Mouse (Mus musculus) heart, embryonic 15.5 days (tissue): ENCODE measurements around the gene Rnf224. TPM values are rescaled to one million over a fixed set of nuclear protein-coding genes. Genes with fewer than 3 reads are reported as not detected.
A peak's percentile ranks its signal among the peaks of the same experiment; 100 is the strongest.

ENCODE experiments used
- ATAC-seq: fragments of 200-750 bp; cut with Nextera tagmentation; replicated peaks from 2 replicates; pipeline ENCODE4 v1.8.0; 2017; ENCODE audit warnings: low read depth, moderate TSS enrichment; ENCODE audit not compliant: insufficient number of reproducible peaks, insufficient read depth, low FRiP score
- H3K27ac ChIP-seq: fragments of 300-500 bp; sonication (generic); 2 replicates; pipeline ENCODE4 v1.5.1; 2015; ENCODE audit warnings: mild to moderate bottlenecking, inconsistent platforms
- H3K27me3 ChIP-seq: fragments of 300-500 bp; sonication (generic); 2 replicates; pipeline ENCODE4 v1.6.1; 2015; ENCODE audit warnings: inconsistent platforms
- H3K36me3 ChIP-seq: fragments of 300-500 bp; sonication (generic); 2 replicates; pipeline ENCODE4 v1.6.1; 2015; ENCODE audit warnings: mild to moderate bottlenecking, inconsistent platforms
- H3K4me1 ChIP-seq: fragments of 300-500 bp; sonication (generic); replicated peaks from 2 replicates; pipeline ENCODE4 v1.6.1; 2015; ENCODE audit warnings: inconsistent platforms
- H3K4me2 ChIP-seq: fragments of 300-500 bp; sonication (generic); 2 replicates; pipeline ENCODE4 v1.6.1; 2015; ENCODE audit warnings: inconsistent platforms, mild to moderate bottlenecking, moderate library complexity
- H3K4me3 ChIP-seq: fragments of 300-500 bp; sonication (generic); 2 replicates; pipeline ENCODE4 v1.5.1; 2015; ENCODE audit warnings: mild to moderate bottlenecking, inconsistent platforms
- H3K9ac ChIP-seq: fragments of 300-500 bp; sonication (generic); 2 replicates; pipeline ENCODE4 v1.6.1; 2015; ENCODE audit warnings: mild to moderate bottlenecking, inconsistent platforms
- H3K9me3 ChIP-seq: fragments of 300-500 bp; sonication (generic); replicated peaks from 2 replicates; pipeline ENCODE4 v1.6.1; 2016; ENCODE audit warnings: inconsistent platforms
- WGBS: fragments of 180-500 bp; shearing (Covaris S2); methylation state at CpG from one replicate; pipeline ENCODE4 v1.1.7; 2015; ENCODE audit warnings: mixed read lengths; 5-methylcytosine and 5-hydroxymethylcytosine counted together
- polyA plus RNA-seq: library from polyadenylated mRNA; unstranded; fragments of >200 nt; fragmentation: Nextera tagmentation; extraction: Ambion mirVana; gene quantifications from 2 replicates; pipeline ENCODE4 v1.2.1, GENCODE M21; 2015

Rnf224 gene
- not detected in 2 replicates for polyA plus RNA-seq

DNA sequence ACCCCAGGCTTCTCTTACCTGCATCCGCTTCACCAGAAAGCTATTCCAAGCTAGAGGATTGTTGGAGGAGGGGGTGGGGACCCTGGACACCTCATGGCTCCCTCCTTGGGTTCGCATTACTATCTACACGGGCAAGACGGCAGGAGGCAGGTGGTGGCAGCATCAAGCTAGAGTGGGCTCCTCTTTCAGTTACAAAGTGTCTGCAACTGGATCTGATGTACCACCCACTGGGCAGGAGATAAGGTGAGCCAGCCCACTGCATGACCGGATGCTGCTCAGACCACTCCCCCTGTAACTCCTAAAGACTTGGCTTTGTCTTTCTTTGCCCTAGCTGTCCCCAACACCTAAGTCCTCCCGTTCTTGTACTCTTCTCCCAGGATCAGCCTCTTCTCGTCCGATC, at the start of gene Rnf224:
Gene Rnf224, minus strand, starts transcription at position 174 of the 400 bp plus-strand sequence.
- Histone ChIP-seq H3K9ac (no peak within 1 kb of the TSS), H3K36me3 (no peaks in the 10 kb centered on the region), H3K4me1 (peaks cover 14% of the 10 kb centered on the region), H3K27me3 (peaks cover 48% of the 10 kb centered on the region), H3K4me3 (no peak within 1 kb of the TSS), H3K4me2 (no peak within 1 kb of the TSS), H3K27ac (no peak within 1 kb of the TSS), H3K9me3 (no peaks in the 10 kb centered on the region)
- 22% methylated on average over 8 of the region's 8 CpGs for WGBS
- ATAC-seq: no peak

DNA sequence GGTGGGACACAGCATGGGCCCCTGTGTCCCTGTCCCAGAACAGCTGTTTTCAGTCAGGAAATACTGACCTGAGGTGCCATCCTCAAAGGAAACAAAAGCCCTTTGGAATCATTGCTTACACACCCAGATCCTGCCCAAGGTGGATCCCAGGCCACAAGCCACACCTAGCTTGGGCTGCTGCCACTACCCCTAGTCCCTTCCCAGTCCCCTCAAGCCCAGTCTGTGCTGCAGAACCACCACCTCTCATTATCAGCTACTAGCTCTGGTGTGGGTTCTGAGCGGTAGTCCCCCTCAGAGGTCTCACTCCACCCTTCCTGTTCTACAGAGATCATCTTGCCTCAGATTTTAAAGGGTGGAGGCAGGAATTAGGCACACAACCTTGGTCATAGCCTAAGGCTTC, 49.7 kb upstream of the Rnf224 start:
- peaks cover 28% of the 10 kb centered on the region for H3K4me1 ChIP-seq
- H3K4me3 ChIP-seq: no peak overlapping the region
- peak overlapping the region; percentile 13; the same call in 1 of the 2 replicates for H3K27ac ChIP-seq
- H3K27me3 ChIP-seq: peaks cover 37% of the 10 kb centered on the region
- 50% methylated on average over 1 of the region's 1 CpGs for WGBS
- H3K9me3 ChIP-seq: no peaks in the 10 kb centered on the region
- H3K36me3 ChIP-seq: peaks cover 46% of the 10 kb centered on the region
- H3K9ac ChIP-seq: no peak overlapping the region
- ATAC-seq: no peak
- H3K4me2 ChIP-seq: no peak overlapping the region

DNA sequence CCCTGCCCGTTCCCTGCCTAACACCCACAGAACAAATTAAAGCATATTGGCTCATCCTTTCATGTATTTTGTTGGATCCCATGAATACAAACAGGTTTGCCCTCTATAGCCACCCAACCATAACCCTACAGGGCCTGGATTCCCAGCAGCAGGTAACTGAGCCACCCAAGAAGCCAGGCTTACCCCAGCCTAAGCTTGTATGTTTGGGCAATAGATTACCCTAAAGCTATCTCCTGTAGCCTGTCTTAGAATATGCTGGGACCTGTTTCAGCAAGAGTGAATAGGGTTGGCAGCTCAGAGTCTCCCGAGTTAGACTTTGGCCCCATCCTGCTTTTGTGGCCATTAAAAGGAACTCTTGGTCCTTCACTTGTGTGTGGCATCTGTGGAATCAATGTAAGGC, 49.0 kb upstream of the Rnf224 start:
- Histone ChIP-seq H3K4me3 (no peak overlapping the region), H3K9ac (no peak overlapping the region), H3K4me2 (no peak overlapping the region), H3K27me3 (peaks cover 29% of the 10 kb centered on the region), H3K36me3 (peaks cover 54% of the 10 kb centered on the region), H3K9me3 (no peaks in the 10 kb centered on the region), H3K4me1 (peaks cover 24% of the 10 kb centered on the region), H3K27ac (no peak overlapping the region)
- WGBS: 80% methylated on average over 2 of the region's 2 CpGs
- no peak for ATAC-seq

DNA sequence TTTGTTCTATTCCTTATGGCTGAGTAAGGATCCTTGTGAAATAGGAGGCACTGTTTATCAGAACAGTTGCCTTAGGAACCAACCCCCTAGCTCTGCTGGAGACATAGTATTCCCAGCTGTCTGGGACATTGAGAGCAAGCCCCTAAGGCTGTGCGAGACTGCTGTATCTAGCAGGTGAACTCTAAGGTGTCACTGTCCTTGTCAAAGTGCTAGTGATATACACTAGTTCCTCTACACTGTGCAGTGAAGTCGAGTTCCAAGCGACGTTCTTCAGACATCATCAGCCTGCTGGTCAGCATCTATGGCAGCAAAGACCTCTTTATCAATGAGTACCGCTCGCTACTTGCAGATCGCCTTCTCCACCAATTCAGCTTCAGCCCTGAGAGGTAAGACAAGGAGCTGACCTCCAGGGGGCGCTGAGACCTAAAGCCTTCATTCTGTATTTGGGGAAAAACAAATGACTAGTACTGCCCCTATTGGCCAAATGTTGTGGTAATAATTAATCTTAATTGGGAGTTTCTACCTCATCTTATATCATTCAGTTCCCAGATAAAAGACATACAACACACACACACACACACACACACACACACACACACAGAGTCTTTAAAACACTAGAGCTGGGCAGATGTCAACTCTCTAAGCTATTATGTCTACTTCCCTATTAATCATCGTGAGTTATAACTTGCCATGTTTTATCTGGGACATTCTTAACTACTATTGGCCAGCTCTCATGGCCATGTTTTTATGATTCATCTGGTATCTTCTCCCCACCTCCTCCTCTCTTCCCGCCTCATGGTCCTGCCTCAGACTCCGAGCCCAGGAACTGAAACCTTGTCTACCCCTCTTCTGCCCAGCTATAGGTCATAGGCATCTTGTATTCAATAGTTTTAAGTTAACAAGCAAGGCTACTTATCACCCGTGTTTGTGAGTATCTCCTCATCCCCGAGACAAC, 42.6 kb upstream of the Rnf224 start:
- Histone ChIP-seq H3K4me1 (no peaks in the 10 kb centered on the region), H3K4me2 (no peak overlapping the region), H3K27ac (no peak overlapping the region), H3K9me3 (no peaks in the 10 kb centered on the region), H3K27me3 (no peaks in the 10 kb centered on the region), H3K36me3 (peaks cover 97% of the 10 kb centered on the region), H3K9ac (no peak overlapping the region), H3K4me3 (no peak overlapping the region)
- 61% methylated on average over 13 of the region's 13 CpGs for WGBS
- ATAC-seq: no peak

DNA sequence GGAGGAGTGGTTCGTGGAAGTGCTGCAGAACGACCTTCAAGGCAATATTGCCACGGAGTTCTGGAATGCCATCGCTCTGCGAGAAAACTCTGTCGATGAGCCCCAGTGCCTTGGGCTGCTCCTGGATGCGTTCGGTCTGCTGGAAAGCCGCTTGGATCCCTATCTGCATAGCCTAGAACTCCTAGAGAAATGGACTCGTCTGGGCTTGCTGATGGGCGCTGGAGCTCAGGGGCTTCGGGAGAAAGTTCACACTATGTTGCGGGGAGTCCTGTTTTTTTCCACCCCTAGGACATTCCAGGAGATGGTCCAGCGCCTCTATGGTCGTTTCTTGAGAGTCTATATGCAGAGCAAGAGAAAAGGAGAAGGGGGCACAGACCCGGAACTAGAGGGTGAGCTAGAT, 36.4 kb upstream of the Rnf224 start:
- no peaks in the 10 kb centered on the region for H3K27me3 ChIP-seq
- peak overlapping the region; percentile 96 for H3K4me3 ChIP-seq
- peak overlapping the region; percentile 75 for H3K9ac ChIP-seq
- no peak for ATAC-seq
- peak overlapping the region; percentile 92 for H3K27ac ChIP-seq
- H3K9me3 ChIP-seq: no peaks in the 10 kb centered on the region
- peak overlapping the region; percentile 92 for H3K4me2 ChIP-seq
- peaks cover 61% of the 10 kb centered on the region for H3K36me3 ChIP-seq
- 28% methylated on average over 15 of the region's 16 CpGs for WGBS
- H3K4me1 ChIP-seq: peaks cover 21% of the 10 kb centered on the region

DNA sequence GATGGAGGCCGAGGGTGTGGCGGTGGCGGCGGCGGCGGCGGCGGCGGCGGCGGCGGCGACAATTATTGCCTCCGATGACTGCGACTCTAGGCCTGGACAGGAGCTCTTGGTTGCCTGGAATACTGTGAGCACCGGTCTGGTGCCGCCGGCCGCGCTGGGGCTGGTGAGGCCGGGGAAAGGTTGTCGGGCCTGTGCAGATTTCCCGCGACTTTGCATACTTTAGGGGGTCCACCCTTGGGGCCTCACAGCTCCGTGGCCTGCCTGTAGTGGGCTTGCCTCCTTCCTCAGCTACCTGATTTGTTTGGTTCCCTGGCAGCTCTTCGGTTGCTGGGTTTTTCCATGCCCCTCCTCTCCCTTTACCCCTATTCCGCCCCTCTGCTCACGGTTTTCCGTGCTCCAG, 35.9 kb upstream of the Rnf224 start:
- Histone ChIP-seq H3K4me2 (peak overlapping the region; percentile 92), H3K4me1 (peaks cover 24% of the 10 kb centered on the region), H3K4me3 (peak overlapping the region; percentile 96), H3K27me3 (no peaks in the 10 kb centered on the region), H3K36me3 (peaks cover 56% of the 10 kb centered on the region), H3K27ac (peak overlapping the region; percentile 92), H3K9me3 (no peaks in the 10 kb centered on the region), H3K9ac (peak overlapping the region; percentile 75)
- WGBS: under 1% methylated on average over 29 of the region's 29 CpGs
- peak; percentile 30 for ATAC-seq

DNA sequence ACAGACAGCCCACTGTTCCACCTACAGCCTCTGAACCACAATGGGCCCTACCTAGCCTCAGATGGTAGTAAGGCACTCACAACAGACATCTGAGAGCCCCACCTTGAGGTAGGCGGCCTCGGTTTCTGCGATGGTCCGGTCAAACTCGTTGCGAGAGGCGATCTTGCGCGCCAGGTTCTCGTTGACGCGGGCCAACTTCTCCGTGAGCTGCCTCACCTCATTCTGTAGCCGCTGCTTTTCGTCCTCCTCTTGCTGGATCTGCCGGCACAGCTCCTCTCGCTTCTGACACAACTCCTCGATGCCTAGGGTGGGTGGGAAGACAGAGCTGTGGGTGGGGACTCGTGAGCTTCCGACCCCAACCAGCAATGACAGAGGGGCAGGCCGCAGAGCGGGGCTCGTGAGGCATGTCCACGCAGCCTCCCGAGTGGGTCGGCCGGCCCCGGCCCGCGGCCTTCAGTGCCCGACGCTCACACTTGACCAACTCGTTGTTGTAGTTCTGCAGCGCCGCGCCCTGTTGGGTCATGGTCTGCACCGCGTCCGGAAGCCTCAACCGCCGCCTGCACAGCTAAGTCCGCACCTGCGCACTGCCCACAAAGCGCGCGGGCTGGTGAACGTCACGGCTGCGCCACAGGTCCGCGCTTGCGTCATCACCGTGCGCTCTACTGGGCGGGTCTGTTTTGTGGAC, 35.4 kb upstream of the Rnf224 start, which contains the start of the genes Ssna1 and Anapc2:
Gene Ssna1, minus strand, starts transcription at position 612 of the 685 bp plus-strand sequence.
Gene Anapc2, plus strand, starts transcription at position 652 of the 685 bp plus-strand sequence.
- H3K4me2 ChIP-seq: peak within 1 kb of the TSS; percentile 92
- H3K4me1 ChIP-seq: peaks cover 30% of the 10 kb centered on the region
- no peaks in the 10 kb centered on the region for H3K27me3 ChIP-seq
- H3K9ac ChIP-seq: peak within 1 kb of the TSS; percentile 88
- peak; percentile 97 for ATAC-seq
- H3K36me3 ChIP-seq: peaks cover 51% of the 10 kb centered on the region
- H3K27ac ChIP-seq: peak within 1 kb of the TSS; percentile 92
- no peaks in the 10 kb centered on the region for H3K9me3 ChIP-seq
- WGBS: under 1% methylated on average over 55 of the region's 55 CpGs
- peak within 1 kb of the TSS; percentile 96 for H3K4me3 ChIP-seq

DNA sequence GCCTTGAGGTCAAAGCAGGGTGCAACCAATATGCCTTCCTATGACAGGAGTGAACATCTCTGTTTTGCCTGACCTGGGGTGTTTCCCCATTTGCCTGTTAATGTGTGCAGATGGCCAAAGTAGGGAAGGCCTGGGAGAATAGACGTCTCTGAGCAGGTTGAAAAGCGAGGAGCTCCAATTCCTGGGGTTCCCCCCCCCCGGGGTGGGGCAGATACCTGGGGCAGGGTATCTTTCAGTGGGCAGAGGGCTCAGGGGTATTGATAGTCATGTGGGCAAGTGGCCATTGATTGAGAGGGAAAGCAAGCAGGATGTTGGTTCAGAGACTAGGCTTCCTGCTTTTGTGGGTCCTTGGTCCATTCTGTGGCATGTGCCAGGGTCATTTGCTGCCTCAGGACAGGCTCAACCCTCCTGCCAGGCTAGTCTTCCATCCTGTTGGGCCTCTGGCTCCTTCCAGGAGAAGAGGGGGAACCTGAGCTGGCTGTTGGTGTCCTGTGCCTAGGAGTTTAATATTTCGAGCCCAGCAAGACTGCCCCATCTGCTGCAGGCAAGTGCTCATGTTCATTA, 31.2 kb upstream of the Rnf224 start:
- H3K9ac ChIP-seq: peak overlapping the region; percentile 11; the same call in 1 of the 2 replicates
- 74% methylated on average over 4 of the region's 4 CpGs for WGBS
- H3K9me3 ChIP-seq: no peaks in the 10 kb centered on the region
- H3K27ac ChIP-seq: no peak overlapping the region
- H3K4me3 ChIP-seq: no peak overlapping the region
- H3K4me1 ChIP-seq: peaks cover 57% of the 10 kb centered on the region
- H3K36me3 ChIP-seq: peaks cover 16% of the 10 kb centered on the region; the same call in 1 of the 2 replicates
- peaks cover 15% of the 10 kb centered on the region for H3K27me3 ChIP-seq
- no peak overlapping the region for H3K4me2 ChIP-seq
- no peak for ATAC-seq

DNA sequence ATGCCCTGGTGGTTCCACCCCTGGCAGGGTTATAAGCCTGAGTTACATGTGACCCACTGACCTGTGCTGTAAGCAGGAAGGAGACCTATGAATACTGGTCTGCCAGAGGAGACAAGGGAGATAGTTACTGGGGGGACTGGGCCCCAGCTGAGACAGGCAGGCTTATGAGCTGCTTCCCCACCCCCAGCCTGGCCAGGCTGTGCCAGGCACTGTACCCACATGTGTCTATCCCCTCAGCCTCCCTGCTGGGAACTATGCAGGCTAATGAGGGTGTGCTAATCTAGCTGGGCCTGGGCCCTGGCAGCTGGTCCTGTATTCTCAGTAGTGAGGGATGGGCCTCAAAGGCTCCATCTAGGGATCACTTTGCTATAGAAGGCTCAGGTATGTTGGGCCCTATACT, 30.7 kb upstream of the Rnf224 start:
- Histone ChIP-seq H3K27ac (no peak overlapping the region), H3K36me3 (peaks cover 16% of the 10 kb centered on the region; the same call in 1 of the 2 replicates), H3K27me3 (peaks cover 15% of the 10 kb centered on the region), H3K9ac (peak overlapping the region; percentile 11; the same call in 1 of the 2 replicates), H3K4me2 (no peak overlapping the region), H3K4me1 (peaks cover 58% of the 10 kb centered on the region), H3K9me3 (no peaks in the 10 kb centered on the region), H3K4me3 (no peak overlapping the region)
- no peak for ATAC-seq

DNA sequence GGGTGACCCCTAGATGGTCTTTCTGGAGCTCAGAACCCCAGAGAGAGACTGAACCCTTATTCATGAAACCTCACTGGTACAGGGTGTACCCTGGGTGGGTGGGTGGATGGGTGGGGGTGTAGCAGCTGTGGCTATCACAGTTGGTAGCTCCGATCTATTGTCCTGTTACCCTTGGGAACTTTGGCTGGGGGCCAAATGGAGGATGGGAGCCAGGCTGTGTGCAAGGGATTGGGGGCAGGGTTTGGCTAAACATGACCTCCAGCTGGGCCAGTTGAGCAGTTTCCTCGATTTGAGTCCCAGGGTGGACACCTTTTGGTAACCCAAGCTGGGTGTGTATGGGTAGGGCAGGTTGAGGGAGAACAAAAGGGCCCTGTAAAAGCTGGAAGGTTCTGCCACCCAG, 30.1 kb upstream of the Rnf224 start:
- Histone ChIP-seq H3K27me3 (peaks cover 15% of the 10 kb centered on the region), H3K4me3 (no peak overlapping the region), H3K4me2 (0 out of 2 replicates have a peak overlapping the region, but pooled peaks have one; percentile 31), H3K27ac (no peak overlapping the region), H3K9me3 (no peaks in the 10 kb centered on the region), H3K9ac (no peak overlapping the region), H3K4me1 (peaks cover 61% of the 10 kb centered on the region), H3K36me3 (peaks cover 16% of the 10 kb centered on the region; the same call in 1 of the 2 replicates)
- 26% methylated on average over 2 of the region's 2 CpGs for WGBS
- no peak for ATAC-seq
